Mouse (Mus musculus): ENCODE measurements around the gene Ctso. TPM values are rescaled to one million over a fixed set of nuclear protein-coding genes. Genes with fewer than 3 reads are reported as not detected.

Ctso gene
- polyA plus RNA-seq (2015; fragmentation: Nextera tagmentation; extraction: Ambion mirVana) = 13.3 and 13.6 TPM in 2 replicates

DNA sequence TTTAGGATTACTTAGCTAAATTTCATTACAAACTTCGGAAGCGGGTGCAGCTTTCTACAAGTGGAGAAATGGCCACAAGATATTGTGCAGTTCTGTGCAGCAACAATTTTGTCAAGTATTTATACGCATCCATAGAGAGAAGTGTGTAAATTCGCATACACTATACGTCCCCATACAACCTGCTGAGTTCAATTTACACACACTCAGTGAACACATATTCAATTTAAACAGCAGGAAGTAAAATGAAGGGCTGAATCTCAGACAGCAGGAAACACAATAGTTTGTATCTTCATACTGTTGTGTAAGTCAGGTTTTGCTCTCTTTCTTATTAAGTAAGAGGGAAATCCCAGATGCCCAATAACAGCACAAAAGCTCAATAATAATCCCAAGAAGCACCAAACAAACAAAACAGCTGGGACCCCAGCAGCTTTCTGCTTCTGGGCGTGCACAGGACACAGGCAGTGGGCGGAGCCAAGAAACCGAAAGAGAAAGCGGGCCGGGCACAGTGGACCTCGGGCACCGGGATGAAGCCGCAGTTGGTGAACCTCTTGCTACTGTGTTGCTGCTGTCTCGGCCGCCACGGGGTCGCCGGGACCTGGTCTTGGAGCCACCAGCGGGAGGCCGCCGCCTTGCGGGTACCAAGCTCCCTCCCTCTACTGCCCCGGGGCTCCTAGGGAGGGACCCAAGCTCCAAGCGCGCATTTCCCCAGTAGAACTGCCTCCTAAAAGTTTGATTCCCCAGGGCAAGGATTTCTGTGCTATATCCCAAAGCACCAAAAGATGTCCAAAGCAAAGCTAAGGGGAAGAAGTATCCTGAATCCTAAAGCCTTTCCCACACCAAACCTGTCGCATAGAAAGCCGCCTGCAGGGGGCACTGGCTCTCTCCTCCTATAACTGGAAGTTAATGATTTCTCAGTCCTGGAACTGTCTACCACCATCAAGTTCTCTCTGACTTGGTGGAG is at the start of gene Ctso:
Ctso (plus strand) TSS at position 461 of the 961 bp plus-strand sequence.

DNA sequence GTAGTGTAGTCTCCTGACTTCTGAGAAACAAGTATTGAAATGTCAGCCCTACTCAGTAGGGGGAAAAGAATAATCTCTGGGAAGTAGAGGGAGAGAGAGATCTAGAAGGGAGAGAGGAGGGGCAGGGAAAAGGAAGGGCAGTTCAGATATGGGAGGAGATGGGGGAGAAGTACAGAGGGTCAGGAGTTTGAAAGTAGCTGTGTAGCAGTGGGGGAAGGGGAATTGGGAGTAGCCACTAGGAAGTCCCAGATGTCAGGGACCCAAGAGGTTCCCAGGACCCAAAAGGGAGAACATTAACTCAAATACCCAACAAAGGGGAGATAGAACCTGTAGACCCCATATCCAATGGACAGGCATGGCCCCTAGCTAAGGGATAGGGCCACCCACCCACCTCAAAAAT is 43.7 kb downstream of the Ctso start, which contains the start of gene Tdo2:
Tdo2 (minus strand) TSS at position 101 of the 400 bp plus-strand sequence.

GRCm38 (mm10) chr3:81981990-81982389 is 49.6 kb downstream of the Ctso start, which contains the start of gene Asic5:
Asic5 (plus strand) TSS chr3:81982290.

Other genes starting within 250 kb of the Ctso start
- not detected in 2 replicates for gene Tdo2, start 43.6 kb downstream of the Ctso start, polyA plus RNA-seq (2015; fragmentation: Nextera tagmentation; extraction: Ambion mirVana)
- gene Asic5, start 49.7 kb downstream of the Ctso start, polyA plus RNA-seq (2015; fragmentation: Nextera tagmentation; extraction: Ambion mirVana) = not detected in 2 replicates
- gene Gucy1b1, start 142.1 kb downstream of the Ctso start, polyA plus RNA-seq (2015; fragmentation: Nextera tagmentation; extraction: Ambion mirVana) = 8.8 TPM in 2 replicates
- gene Gucy1a1, start 213.2 kb downstream of the Ctso start, polyA plus RNA-seq (2015; fragmentation: Nextera tagmentation; extraction: Ambion mirVana) = 8.6 and 10.2 TPM in 2 replicates